Mouse (Mus musculus) liver, adult 2 months (tissue): ENCODE measurements around the gene Focad.

Source experiments
- CTCF ChIP-seq: fragments of 200-500 bp; IDR thresholded peaks from 2 replicates; pipeline ENCODE4 v1.5.1; 2011; ENCODE audit warnings: low read depth, low read length, control low read depth
- POLR2A ChIP-seq: fragments of 200-500 bp; IDR thresholded peaks from 2 replicates; pipeline ENCODE4 v1.6.1; 2011; ENCODE audit warnings: low read length, control low read depth; ENCODE audit not compliant: insufficient read depth; ENCODE audit errors: extremely low read depth

- TF ChIP-seq CTCF (no peak), POLR2A (no peak)
These were observed 149.4 kb downstream of the Focad start for GRCm38 (mm10) chr4:88243834-88244233.
